Mouse (Mus musculus): ENCODE measurements around the gene Tfec. TPM values are rescaled to one million over a fixed set of nuclear protein-coding genes. Genes with fewer than 3 reads are reported as not detected.

Gene Tfec
- total RNA-seq (2012; rRNA removed), result 0.11 and 1.6 TPM in 2 replicates

- H3K4me1 ChIP-seq (ENCODE audit: control insufficient read depth in 2 of 2, insufficient read depth in 2 of 2, low read length in 2 of 2, poor library complexity in 1 of 2), result no peaks in the 10 kb centered on the region
- H3K9me3 ChIP-seq (ENCODE audit: control insufficient read depth, insufficient read depth, low read depth, low read length), result no peaks in the 10 kb centered on the region
- no peak within 1 kb of the TSS for H3K4me3 ChIP-seq (ENCODE audit: insufficient read depth in 1 of 2, low read depth in 1 of 2, low read length in 2 of 2, poor library complexity in 1 of 2, severe bottlenecking in 1 of 2)
- no peak within 1 kb of the TSS for H3K27ac ChIP-seq (ENCODE audit: insufficient read depth, low read depth, low read length, poor library complexity, severe bottlenecking)
- no peaks in the 10 kb centered on the region for H3K36me3 ChIP-seq (ENCODE audit: control insufficient read depth, insufficient read depth, low read length, poor library complexity, severe bottlenecking)
- no peak within 1 kb of the TSS for H3K9ac ChIP-seq (ENCODE audit: insufficient read depth, low read depth, low read length, poor library complexity, severe bottlenecking)
- in situ Hi-C loops (cut with MboI; ENCODE audit: low sequenced_read_pairs in 2 of 2, unreplicated experiment in 2 of 2), result no loop called here
- TF ChIP-seq ZC3H11A (IDR thresholded peaks at IDR 0.05; ENCODE audit: borderline replicate concordance, low read depth, low read length) (no peak), CHD2 (IDR thresholded peaks at IDR 0.05; ENCODE audit: low read depth, low read length) (no peak), MAFK (IDR thresholded peaks at IDR 0.05; ENCODE audit: insufficient read depth, low read depth, low read length) (no peak), ZNF384 (IDR thresholded peaks at IDR 0.05; ENCODE audit: low read depth, low read length) (no peak), HCFC1 (IDR thresholded peaks at IDR 0.05; ENCODE audit: borderline replicate concordance, insufficient read depth, low read length) (no peak)
- DNase-seq (ENCODE audit: low read depth, low spot score), result no peak
Observed at GRCm38 (mm10) chr6:16898251-16898862, at the start of gene Tfec. TSS of gene Tfec (minus strand) at chr6:16898441.

- Histone ChIP-seq H3K9ac (ENCODE audit: insufficient read depth, low read depth, low read length, poor library complexity, severe bottlenecking) (no peak overlapping the region), H3K4me1 (ENCODE audit: control insufficient read depth in 2 of 2, insufficient read depth in 2 of 2, low read length in 2 of 2, poor library complexity in 1 of 2) (no peaks in the 10 kb centered on the region), H3K27ac (ENCODE audit: insufficient read depth, low read depth, low read length, poor library complexity, severe bottlenecking) (no peak overlapping the region), H3K9me3 (ENCODE audit: control insufficient read depth, insufficient read depth, low read depth, low read length) (no peaks in the 10 kb centered on the region), H3K4me3 (ENCODE audit: insufficient read depth in 1 of 2, low read depth in 1 of 2, low read length in 2 of 2, poor library complexity in 1 of 2, severe bottlenecking in 1 of 2) (no peak overlapping the region), H3K36me3 (ENCODE audit: control insufficient read depth, insufficient read depth, low read length, poor library complexity, severe bottlenecking) (no peaks in the 10 kb centered on the region)
- no peak for DNase-seq (ENCODE audit: low read depth, low spot score)
- TF ChIP-seq ZNF384 (IDR thresholded peaks at IDR 0.05; ENCODE audit: low read depth, low read length) (no peak), CHD2 (IDR thresholded peaks at IDR 0.05; ENCODE audit: low read depth, low read length) (no peak), HCFC1 (IDR thresholded peaks at IDR 0.05; ENCODE audit: borderline replicate concordance, insufficient read depth, low read length) (no peak), ZC3H11A (IDR thresholded peaks at IDR 0.05; ENCODE audit: borderline replicate concordance, low read depth, low read length) (no peak), MAFK (IDR thresholded peaks at IDR 0.05; ENCODE audit: insufficient read depth, low read depth, low read length) (no peak)
- in situ Hi-C loops (cut with MboI; ENCODE audit: low sequenced_read_pairs in 2 of 2, unreplicated experiment in 2 of 2), result no loop called here
Observed at GRCm38 (mm10) chr6:16947837-16948236, 49.6 kb upstream of the Tfec start.

- TF ChIP-seq ZNF384 (IDR thresholded peaks at IDR 0.05; ENCODE audit: low read depth, low read length) (no peak), MAFK (IDR thresholded peaks at IDR 0.05; ENCODE audit: insufficient read depth, low read depth, low read length) (no peak), HCFC1 (IDR thresholded peaks at IDR 0.05; ENCODE audit: borderline replicate concordance, insufficient read depth, low read length) (no peak), CHD2 (IDR thresholded peaks at IDR 0.05; ENCODE audit: low read depth, low read length) (no peak), ZC3H11A (IDR thresholded peaks at IDR 0.05; ENCODE audit: borderline replicate concordance, low read depth, low read length) (no peak)
- H3K4me3 ChIP-seq (ENCODE audit: insufficient read depth in 1 of 2, low read depth in 1 of 2, low read length in 2 of 2, poor library complexity in 1 of 2, severe bottlenecking in 1 of 2), result no peak overlapping the region
- H3K4me1 ChIP-seq (ENCODE audit: control insufficient read depth in 2 of 2, insufficient read depth in 2 of 2, low read length in 2 of 2, poor library complexity in 1 of 2), result no peaks in the 10 kb centered on the region
- no peaks in the 10 kb centered on the region for H3K36me3 ChIP-seq (ENCODE audit: control insufficient read depth, insufficient read depth, low read length, poor library complexity, severe bottlenecking)
- no peak for DNase-seq (ENCODE audit: low read depth, low spot score)
- H3K9me3 ChIP-seq (ENCODE audit: control insufficient read depth, insufficient read depth, low read depth, low read length), result no peaks in the 10 kb centered on the region
- in situ Hi-C loops (cut with MboI; ENCODE audit: low sequenced_read_pairs in 2 of 2, unreplicated experiment in 2 of 2), result no loop called here
- no peak overlapping the region for H3K27ac ChIP-seq (ENCODE audit: insufficient read depth, low read depth, low read length, poor library complexity, severe bottlenecking)
- H3K9ac ChIP-seq (ENCODE audit: insufficient read depth, low read depth, low read length, poor library complexity, severe bottlenecking), result no peak overlapping the region
Observed at GRCm38 (mm10) chr6:16943513-16943912, 45.3 kb upstream of the Tfec start.

- Histone ChIP-seq H3K4me3 (ENCODE audit: insufficient read depth in 1 of 2, low read depth in 1 of 2, low read length in 2 of 2, poor library complexity in 1 of 2, severe bottlenecking in 1 of 2) (no peak overlapping the region), H3K9ac (ENCODE audit: insufficient read depth, low read depth, low read length, poor library complexity, severe bottlenecking) (no peak overlapping the region), H3K9me3 (ENCODE audit: control insufficient read depth, insufficient read depth, low read depth, low read length) (no peaks in the 10 kb centered on the region), H3K4me1 (ENCODE audit: control insufficient read depth in 2 of 2, insufficient read depth in 2 of 2, low read length in 2 of 2, poor library complexity in 1 of 2) (no peaks in the 10 kb centered on the region), H3K27ac (ENCODE audit: insufficient read depth, low read depth, low read length, poor library complexity, severe bottlenecking) (no peak overlapping the region), H3K36me3 (ENCODE audit: control insufficient read depth, insufficient read depth, low read length, poor library complexity, severe bottlenecking) (no peaks in the 10 kb centered on the region)
- DNase-seq (ENCODE audit: low read depth, low spot score), result no peak
- TF ChIP-seq ZNF384 (IDR thresholded peaks at IDR 0.05; ENCODE audit: low read depth, low read length), result no peak
- TF ChIP-seq MAFK (IDR thresholded peaks at IDR 0.05; ENCODE audit: insufficient read depth, low read depth, low read length), result no peak
- no peak for TF ChIP-seq HCFC1 (IDR thresholded peaks at IDR 0.05; ENCODE audit: borderline replicate concordance, insufficient read depth, low read length)
- TF ChIP-seq ZC3H11A (IDR thresholded peaks at IDR 0.05; ENCODE audit: borderline replicate concordance, low read depth, low read length), result no peak
- no peak for TF ChIP-seq CHD2 (IDR thresholded peaks at IDR 0.05; ENCODE audit: low read depth, low read length)
- in situ Hi-C loops (cut with MboI; ENCODE audit: low sequenced_read_pairs in 2 of 2, unreplicated experiment in 2 of 2), result no loop called here
Observed at GRCm38 (mm10) chr6:16942433-16942832, 44.2 kb upstream of the Tfec start.
